Mouse (Mus musculus) liver (tissue): ENCODE results near the gene Acot5.
A peak's percentile ranks its signal among the peaks of the same experiment; 100 is the strongest.
"Not testable (repeated sequence)": the region's sequence is repeated elsewhere in the genome, so short reads cannot be mapped to it uniquely, and the experiment has no call there.

Experiments used
- DNase-seq: peaks from one replicate; pipeline ENCODE4 v3.0.0-alpha.2; 2020; ENCODE audit warnings: mixed read lengths

The Acot5 gene

GRCm38 (mm10) chr12:84068986-84069385 lies at the start of gene Acot5:
TSS of gene Acot5 (plus strand) at chr12:84069325.
- no peak for DNase-seq

GRCm38 (mm10) chr12:84020528-84020927 lies 48.6 kb upstream of the Acot5 start:
- DNase-seq: peak; percentile 55

GRCm38 (mm10) chr12:84022266-84022665 lies 46.9 kb upstream of the Acot5 start:
- not testable (repeated sequence) for DNase-seq

DNA sequence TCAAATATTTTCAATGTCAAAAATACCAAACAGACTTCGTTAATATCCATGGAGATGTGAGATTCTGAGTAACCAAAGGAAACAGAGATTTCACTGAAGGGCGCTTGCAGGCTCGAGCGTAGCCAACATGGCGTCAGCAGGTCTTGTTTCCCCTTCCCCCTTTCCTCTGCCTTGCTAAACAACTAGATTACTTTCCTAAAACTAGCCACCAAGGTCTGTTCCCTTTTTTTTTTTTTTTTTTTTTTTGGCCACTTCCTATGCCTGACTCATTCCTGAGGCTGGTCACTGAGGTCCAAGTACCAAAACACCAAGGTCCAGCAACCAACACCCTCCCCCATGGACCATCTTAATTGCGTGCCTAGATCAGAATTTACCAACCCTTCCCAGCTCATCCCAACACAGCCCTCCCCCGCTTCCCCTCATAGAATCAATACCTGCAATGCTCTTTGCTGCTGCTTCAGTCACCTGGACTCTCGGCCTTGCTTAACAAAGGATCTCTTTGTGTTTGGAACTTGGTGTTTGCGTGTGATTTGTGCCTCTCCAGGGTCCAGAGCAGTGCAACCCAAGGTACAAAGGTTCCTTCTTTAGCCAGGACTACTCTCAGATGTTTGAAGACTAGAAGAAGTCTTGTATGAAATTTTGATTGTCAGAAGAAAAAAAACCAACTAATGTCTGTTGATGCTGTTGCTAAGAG lies 45.9 kb upstream of the Acot5 start:
- peak; percentile 17 for DNase-seq

GRCm38 (mm10) chr12:84025888-84026287 lies 43.2 kb upstream of the Acot5 start:
- no peak for DNase-seq

DNA sequence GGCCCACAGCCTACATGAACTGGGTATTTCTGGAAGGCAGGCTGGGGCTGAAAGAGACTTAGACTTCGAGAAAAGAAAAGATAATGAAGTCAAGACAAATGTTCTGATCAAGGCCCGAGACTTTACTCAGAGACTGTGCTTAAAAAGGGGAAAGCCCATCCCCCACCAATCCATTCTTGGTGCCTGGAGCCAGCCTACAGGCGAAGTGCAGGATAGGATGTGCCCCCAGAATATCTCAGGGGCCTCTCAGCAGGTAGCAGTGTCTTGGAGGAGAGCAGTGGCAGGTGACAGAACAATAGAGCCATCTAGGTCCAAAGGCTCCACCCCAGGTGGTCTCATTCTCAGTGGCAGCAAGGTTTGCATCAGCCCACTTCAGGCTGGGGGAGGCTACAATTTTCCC lies 40.8 kb upstream of the Acot5 start:
- not testable (repeated sequence) for DNase-seq

DNA sequence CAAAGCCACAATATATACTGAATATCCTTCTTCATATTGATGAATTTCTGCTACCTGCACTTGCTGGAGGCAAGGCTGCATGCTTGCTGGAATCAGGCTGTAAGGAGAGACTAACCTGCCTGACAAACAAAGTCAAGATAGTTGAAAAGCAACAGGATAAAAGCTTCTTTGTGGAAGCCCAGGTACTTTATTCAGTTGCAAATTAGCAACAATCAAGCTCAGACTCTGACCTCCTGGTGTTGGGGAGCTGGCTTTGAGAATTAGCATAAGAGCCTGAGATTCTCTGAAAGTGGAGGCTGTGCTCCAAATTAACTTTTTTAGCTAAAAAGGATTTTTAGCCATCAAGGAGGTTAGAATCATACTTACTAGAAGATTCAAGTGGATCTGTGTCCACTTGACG lies 40.1 kb upstream of the Acot5 start:
- not testable (repeated sequence) for DNase-seq

GRCm38 (mm10) chr12:84030659-84031332 lies 38.3 kb upstream of the Acot5 start:
- peak; percentile 69 for DNase-seq

GRCm38 (mm10) chr12:84032854-84033253 lies 36.3 kb upstream of the Acot5 start:
- DNase-seq: no peak

DNA sequence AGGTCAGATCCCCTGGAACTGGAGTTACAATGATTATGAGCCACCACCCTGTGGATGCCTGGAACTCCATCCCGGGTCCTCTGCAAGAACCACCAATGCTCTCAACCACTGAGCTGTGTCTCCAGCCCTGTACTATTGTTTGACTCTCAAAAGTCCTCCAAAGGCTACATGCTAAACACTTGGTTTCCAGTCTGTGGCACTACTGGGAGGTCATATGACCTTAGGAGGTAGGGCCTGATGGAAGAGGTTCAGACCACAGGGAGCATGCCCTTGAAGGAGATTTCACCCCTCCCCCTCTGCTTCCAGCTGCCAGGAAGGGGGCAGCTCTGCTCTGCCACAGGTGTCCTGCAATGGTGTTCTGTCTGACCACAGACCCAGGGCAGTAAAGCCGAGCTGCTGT lies 35.8 kb upstream of the Acot5 start:
- not testable (repeated sequence) for DNase-seq

GRCm38 (mm10) chr12:84034108-84034507 lies 35.0 kb upstream of the Acot5 start:
- DNase-seq: no peak

DNA sequence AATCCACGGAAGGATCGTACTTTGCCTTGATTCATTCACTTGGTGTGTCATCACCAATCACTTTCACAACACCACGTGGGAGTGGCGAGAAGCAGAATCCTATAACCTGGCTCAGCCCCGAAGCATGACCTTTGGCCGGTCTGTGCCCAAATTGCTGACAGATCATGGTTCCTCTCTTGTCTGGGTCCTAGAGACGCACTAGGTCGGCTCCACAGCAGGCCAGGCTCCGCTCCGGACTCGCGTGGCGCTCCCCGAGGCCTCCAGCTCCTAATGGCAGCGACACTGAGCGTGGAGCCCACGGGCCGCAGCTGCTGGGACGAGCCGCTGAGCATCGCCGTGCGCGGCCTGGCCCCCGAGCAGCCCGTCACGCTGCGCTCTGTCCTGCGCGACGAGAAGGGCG lies 30.9 kb upstream of the Acot5 start, which contains the start of gene Acot4:
Gene Acot4, plus strand, starts transcription at position 139 of the 400 bp plus-strand sequence.
- DNase-seq: peak; percentile 40

GRCm38 (mm10) chr12:84038691-84039111 lies 30.4 kb upstream of the Acot5 start, which contains the start of gene Gm49366:
TSS of gene Gm49366 (plus strand) at chr12:84038935.
- DNase-seq: peak; percentile 39

DNA sequence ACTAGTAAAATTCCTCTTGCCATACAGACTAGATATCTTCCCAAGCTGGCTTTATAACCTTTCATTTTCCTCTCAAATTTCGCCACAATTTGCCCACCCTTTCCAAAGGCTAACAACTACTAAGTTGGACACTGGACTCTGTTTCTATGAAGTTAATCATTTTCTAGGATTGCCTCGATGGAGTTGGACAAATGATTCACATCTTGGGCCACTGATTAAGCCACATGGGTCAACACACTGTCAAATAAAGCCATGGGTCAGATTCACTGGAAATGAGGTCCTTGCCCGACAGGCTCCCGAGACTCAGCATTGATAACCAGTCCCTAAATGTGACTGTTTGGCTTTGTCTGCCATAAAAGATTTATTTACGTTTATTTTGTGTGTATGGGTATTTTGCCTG lies 26.9 kb upstream of the Acot5 start:
- DNase-seq: no peak

- DNase-seq: no peak
These were observed 25.1 kb upstream of the Acot5 start for GRCm38 (mm10) chr12:84044045-84044444.

- no peak for DNase-seq
These were observed 22.2 kb upstream of the Acot5 start for GRCm38 (mm10) chr12:84046906-84047305.

- not testable (repeated sequence) for DNase-seq
These were observed 18.4 kb upstream of the Acot5 start for GRCm38 (mm10) chr12:84050744-84051143.

GRCm38 (mm10) chr12:84051937-84052474 lies 17.1 kb upstream of the Acot5 start, which contains the start of gene Acot3:
TSS of gene Acot3 (plus strand) at chr12:84052144.
- no peak for DNase-seq

DNA sequence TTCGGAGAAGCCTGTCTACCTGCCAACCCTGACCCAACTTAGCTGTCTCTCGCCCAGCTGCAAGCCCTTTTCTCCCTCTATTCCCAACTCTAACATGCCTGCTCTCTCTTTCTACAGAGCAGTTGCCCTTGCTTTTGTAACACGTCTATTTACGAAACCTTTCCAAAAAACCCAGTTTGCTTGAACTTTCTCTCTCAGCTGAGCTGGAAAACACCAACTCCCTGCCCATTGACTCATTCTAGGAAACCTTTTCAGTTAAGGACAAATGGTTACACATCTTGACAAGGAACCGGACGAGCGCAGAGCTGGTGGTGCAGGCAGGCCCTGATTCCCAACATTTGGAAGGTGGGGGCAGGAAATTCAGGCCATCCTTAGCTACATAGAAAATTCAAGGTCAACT lies 16.5 kb upstream of the Acot5 start:
- no peak for DNase-seq

DNA sequence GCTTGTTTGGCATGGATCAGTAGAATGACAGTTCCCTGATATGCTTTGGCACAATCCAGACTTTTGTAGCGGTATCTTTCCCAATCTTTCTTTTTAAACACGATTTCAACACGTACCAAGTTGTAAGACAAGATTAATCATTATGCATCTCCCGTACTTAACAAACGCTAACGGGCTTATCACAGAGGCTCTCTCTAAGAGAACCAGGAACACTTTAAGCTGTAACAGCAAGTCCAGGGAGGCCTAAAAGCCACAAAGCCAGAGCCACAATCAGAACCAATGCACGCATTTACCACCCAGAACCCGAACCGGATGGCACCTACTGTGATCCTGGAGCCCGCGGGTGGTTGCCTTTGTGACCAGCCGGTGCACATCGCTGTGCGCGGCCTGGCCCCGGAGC lies 16.0 kb upstream of the Acot5 start:
- DNase-seq: no peak

DNA sequence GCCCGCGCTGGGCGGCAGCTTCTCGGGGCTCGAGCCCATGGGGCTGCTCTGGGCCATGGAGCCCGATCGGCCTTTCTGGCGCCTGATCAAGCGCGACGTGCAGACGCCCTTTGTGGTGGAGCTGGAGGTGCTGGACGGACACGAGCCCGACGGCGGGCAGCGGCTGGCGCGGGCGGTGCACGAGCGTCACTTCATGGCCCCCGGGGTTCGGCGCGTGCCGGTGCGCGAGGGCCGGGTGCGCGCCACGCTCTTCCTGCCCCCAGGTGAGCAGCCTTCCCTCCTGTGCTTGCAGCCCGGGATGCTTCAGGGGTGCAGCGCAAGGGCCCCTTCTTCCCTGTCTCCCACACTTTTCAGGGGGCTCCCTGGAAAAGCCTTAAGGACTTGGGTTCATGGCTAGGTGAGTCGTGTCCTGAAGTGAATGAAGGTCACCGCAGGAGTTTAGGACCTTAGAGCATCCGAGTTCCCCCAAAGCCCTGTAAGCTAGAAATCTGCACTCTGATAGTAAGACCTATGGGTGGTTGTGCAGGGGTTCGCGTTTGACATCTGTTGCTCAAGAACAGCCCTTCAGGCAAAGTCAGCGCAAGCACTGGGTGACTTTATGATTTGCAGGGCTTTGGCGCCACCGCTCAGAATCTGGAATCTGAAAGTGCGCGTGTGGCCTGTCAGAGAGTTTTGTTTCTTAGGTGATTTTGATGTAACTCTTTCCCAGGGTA lies 15.3 kb upstream of the Acot5 start:
- DNase-seq: peak; percentile 33

- no peak for DNase-seq
These were observed 8.2 kb upstream of the Acot5 start for GRCm38 (mm10) chr12:84060946-84061345.

- no peak for DNase-seq
These were observed 6.8 kb upstream of the Acot5 start for GRCm38 (mm10) chr12:84062336-84062735.
